In genomic region chr14:88981895-88982294, GRCm38 (mm10) we compare ENCODE assay signal across 9 mouse cellular contexts.
DNase-seq lines count a peak whose midpoint lies in the region; ATAC-seq and TF ChIP-seq lines count a peak whose summit lies in the region.
"Had no signal": no experiment of that assay in that cellular context is flagged by ENCODE, and none has a peak within 500 bp of the region (broad histone marks: within the 10 kb centered on the region; RNA-seq: fewer than 3 reads in every experiment).

No protein-coding gene starts in this region.

- no peaks in the 10 kb centered on the region for H3K4me1 ChIP-seq in limb, embryonic 11.5 days (ENCODE audit: control insufficient read depth, insufficient read depth, low read length)
- H3K4me1 ChIP-seq in thymus, adult 2 months (replicated peaks; ENCODE audit: control insufficient read depth, insufficient read depth, low read length), result no peaks in the 10 kb centered on the region
- H3K4me1 ChIP-seq: neural tube, embryonic 12.5 days had no signal

- intact Hi-C loops in left cerebral cortex, postnatal 14 days (cut with DNase I), result loop anchor here (1.0 to 5.0 kb wide), 2 partner anchors 510 to 1517 kb away; partner anchors contain the start of gene Pcdh20

- no peak overlapping the region for H3K27ac ChIP-seq in limb, embryonic 11.5 days (replicated peaks; ENCODE audit: low read depth, low read length)
- no peak overlapping the region for H3K27ac ChIP-seq in thymus, adult 2 months (ENCODE audit: control insufficient read depth, insufficient read depth, low read length)
- H3K27ac ChIP-seq: neural tube, embryonic 12.5 days had no signal

- WGBS in limb, embryonic 11.5 days, result 18% methylated on average over 6 of the region's 6 CpGs
- WGBS in thymus, adult 2 months, result 13% methylated on average over 6 of the region's 6 CpGs

- no peak for ATAC-seq in limb, embryonic 11.5 days (ENCODE audit: insufficient number of reproducible peaks, low FRiP score, low TSS enrichment, low read depth)

- no peaks in the 10 kb centered on the region for H3K27me3 ChIP-seq in limb, embryonic 11.5 days (ENCODE audit: control insufficient read depth, insufficient read depth, low read length)
- H3K27me3 ChIP-seq in thymus, adult 2 months (ENCODE audit: control insufficient read depth, insufficient read depth, low read length), result no peaks in the 10 kb centered on the region
- H3K27me3 ChIP-seq: neural tube, embryonic 12.5 days had no signal

- H3K36me3 ChIP-seq in limb, embryonic 11.5 days (ENCODE audit: control insufficient read depth, insufficient read depth, low read length), result no peaks in the 10 kb centered on the region
- H3K36me3 ChIP-seq in thymus, adult 2 months (ENCODE audit: control insufficient read depth, insufficient read depth, low read length), result no peaks in the 10 kb centered on the region
- H3K36me3 ChIP-seq: neural tube, embryonic 12.5 days had no signal

- H3K4me3 ChIP-seq in limb, embryonic 11.5 days (ENCODE audit: low read depth, low read length), result no peak overlapping the region
- no peak overlapping the region for H3K4me3 ChIP-seq in thymus, adult 2 months (ENCODE audit: control insufficient read depth, insufficient read depth, low read length)
- H3K4me3 ChIP-seq: neural tube, embryonic 12.5 days had no signal

- no peak for TF ChIP-seq CTCF in thymus, adult 2 months (IDR thresholded peaks at IDR 0.05; ENCODE audit: borderline replicate concordance, control insufficient read depth, extremely low read depth, insufficient read depth, low read length, poor library complexity)

- no peak overlapping the region for H3K9ac ChIP-seq in limb, embryonic 11.5 days (ENCODE audit: low read length)
- H3K9ac ChIP-seq: neural tube, embryonic 12.5 days had no signal

- H3K4me2 ChIP-seq in limb, embryonic 11.5 days (ENCODE audit: low read depth, severe bottlenecking), result no peak overlapping the region
- H3K4me2 ChIP-seq: neural tube, embryonic 12.5 days had no signal

- DNase-seq in cerebellum, postnatal 14 days, result peak; percentile 38 to 46
- no peak for DNase-seq in cerebellum, adult 11-12 months
- DNase-seq in left cerebral cortex, postnatal 14 days (ENCODE audit: low spot score in 2 of 2), result peak; percentile 26 to 54
- DNase-seq in left cerebral cortex, adult 11 months (ENCODE audit: low spot score), result no peak
- peak; percentile 18 for DNase-seq in R1 (ENCODE audit: low read depth, low spot score)
- peak; percentile 31 for DNase-seq in limb, embryonic 11.5 days (ENCODE audit: low spot score)
- DNase-seq in ovary, postnatal 36 days (ENCODE audit: low spot score), result no peak
- no peak for DNase-seq in thymus, adult 2 months

- no peaks in the 10 kb centered on the region for H3K9me3 ChIP-seq in limb, embryonic 11.5 days (ENCODE audit: control insufficient read depth, low read length)
- H3K9me3 ChIP-seq: neural tube, embryonic 12.5 days had no signal

- no peak for TF ChIP-seq POLR2A in thymus, adult 2 months (IDR thresholded peaks at IDR 0.05; ENCODE audit: control insufficient read depth, extremely low read depth, insufficient read depth, low read length, poor library complexity)

Comparison
In these comparisons a context has a peak if more than half of its experiments do, and no peak if none do; other contexts are left out.
1. DNase-seq: peak in cerebellum, postnatal 14 days (2 of 2), left cerebral cortex, postnatal 14 days (2 of 2), R1 (single experiment) and limb, embryonic 11.5 days (single experiment); none in cerebellum, adult 11-12 months (single experiment), left cerebral cortex, adult 11 months (single experiment), ovary, postnatal 36 days (single experiment) and thymus, adult 2 months (single experiment).